Mouse (Mus musculus) spleen, adult 18-20 months (tissue): ENCODE results near the gene Cntnap4.
"Not testable (repeated sequence)": the region's sequence is repeated elsewhere in the genome, so short reads cannot be mapped to it uniquely, and the experiment has no call there.

ENCODE experiments used
- DNase-seq, 2 experiments: peaks; one replicate each; pipeline ENCODE4 v3.0.0; 2022; ENCODE audit warnings: mixed read lengths in 2 of 2

The Cntnap4 gene

GRCm38 (mm10) chr8:112730583-112731432 is 161.0 kb downstream of the Cntnap4 start:
- DNase-seq, result no peak

GRCm38 (mm10) chr8:112735575-112735974 is 165.7 kb downstream of the Cntnap4 start:
- no peak for DNase-seq

GRCm38 (mm10) chr8:112743331-112743730 is 173.5 kb downstream of the Cntnap4 start:
- no peak for DNase-seq

GRCm38 (mm10) chr8:112747296-112747695 is 177.5 kb downstream of the Cntnap4 start:
- no peak for DNase-seq

- DNase-seq, result no peak
These were observed 185.3 kb downstream of the Cntnap4 start for GRCm38 (mm10) chr8:112755171-112755570.

- DNase-seq, result no peak
These were observed 233.2 kb downstream of the Cntnap4 start for GRCm38 (mm10) chr8:112803058-112803457.

GRCm38 (mm10) chr8:112809382-112809781 is 239.5 kb downstream of the Cntnap4 start:
- no peak for DNase-seq

- no peak for DNase-seq
These were observed 271.2 kb downstream of the Cntnap4 start for GRCm38 (mm10) chr8:112841057-112841456.

GRCm38 (mm10) chr8:112849541-112849940 is 279.7 kb downstream of the Cntnap4 start:
- DNase-seq, result not testable (repeated sequence)

- no peak for DNase-seq
These were observed 336.7 kb downstream of the Cntnap4 start for GRCm38 (mm10) chr8:112906458-112907112.

- DNase-seq, result no peak
These were observed 339.7 kb downstream of the Cntnap4 start for GRCm38 (mm10) chr8:112909527-112909926.

GRCm38 (mm10) chr8:112911422-112911821 is 341.6 kb downstream of the Cntnap4 start:
- DNase-seq, result no peak

- no peak for DNase-seq
These were observed 352.3 kb downstream of the Cntnap4 start for GRCm38 (mm10) chr8:112922151-112922550.

GRCm38 (mm10) chr8:112922789-112923188 is 352.9 kb downstream of the Cntnap4 start:
- no peak for DNase-seq
